Mouse (Mus musculus): ENCODE results near the gene Clybl. TPM values are rescaled to one million over a fixed set of nuclear protein-coding genes. Genes with fewer than 3 reads are reported as not detected.

Gene Clybl
- polyA plus RNA-seq, 1 experiment from 2014 or later: 12.5 TPM

DNA sequence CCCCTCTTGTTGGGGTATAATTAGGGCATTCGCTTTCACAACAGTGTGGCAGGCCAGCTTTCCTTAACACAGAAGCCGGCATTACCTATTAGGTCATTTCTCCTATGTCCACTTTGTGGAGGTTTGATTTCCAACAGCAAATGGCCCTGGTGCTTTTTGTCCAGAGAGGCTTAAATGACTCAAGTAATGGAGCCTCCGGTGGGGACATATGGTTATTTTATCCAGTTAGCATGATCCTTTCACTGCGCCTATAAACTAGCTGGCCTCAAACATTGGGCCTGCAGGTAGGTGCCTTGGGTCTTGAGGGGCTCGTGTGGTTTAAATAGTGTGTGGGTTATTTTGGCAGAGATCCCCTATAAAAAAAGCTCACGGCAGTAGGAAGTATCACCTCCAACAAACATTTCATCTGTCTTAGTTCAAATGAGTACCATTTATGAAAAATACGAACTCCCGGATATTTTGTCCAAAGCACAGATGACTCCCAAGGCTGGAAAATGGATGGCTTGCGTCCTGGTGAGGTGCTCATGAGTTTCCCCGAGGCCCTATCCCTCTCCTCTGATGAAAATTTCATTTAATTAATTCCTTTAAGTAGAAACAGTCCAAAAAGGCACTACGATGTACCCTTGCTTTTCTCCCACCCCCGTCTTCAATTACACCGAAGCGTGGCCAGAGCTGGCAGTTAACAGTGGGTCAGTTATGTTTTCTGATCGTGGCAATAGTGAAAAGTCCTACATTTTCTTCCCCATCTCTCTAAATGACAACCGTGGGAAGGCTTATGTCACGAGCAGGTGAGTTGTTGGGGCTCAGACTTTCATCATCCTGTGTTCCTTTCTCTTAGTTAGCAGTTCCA lies 205.0 kb downstream of the Clybl start:
- 84% methylated on average over 17 of the region's 17 CpGs for WGBS
- ATAC-seq (replicated peaks): no peak
- Histone ChIP-seq H3K27me3 (replicated peaks) (peaks cover 60% of the 10 kb centered on the region), H3K9me3 (no peaks in the 10 kb centered on the region), H3K36me3 (replicated peaks) (no peaks in the 10 kb centered on the region), H3K27ac (no peak overlapping the region), H3K4me1 (no peaks in the 10 kb centered on the region), H3K4me2 (no peak overlapping the region), H3K4me3 (no peak overlapping the region), H3K9ac (no peak overlapping the region)

DNA sequence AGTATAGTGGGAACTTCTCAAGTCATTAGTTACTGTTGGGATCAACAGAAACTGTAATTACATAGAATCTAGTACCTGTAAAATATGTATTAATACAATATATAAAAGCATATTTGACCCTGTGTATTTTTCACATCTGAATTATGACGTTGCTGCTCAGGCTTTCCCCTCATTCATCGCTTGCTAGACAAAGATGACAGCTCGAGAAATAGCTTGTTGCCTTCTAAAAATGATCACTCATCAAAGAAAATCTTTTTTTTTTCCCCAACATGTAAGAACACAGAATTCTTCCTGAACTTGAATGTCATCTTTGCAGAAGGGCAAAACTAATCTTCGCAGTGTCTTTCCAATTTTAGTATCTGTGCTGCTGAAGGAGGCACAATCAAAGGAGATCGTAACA lies 206.3 kb downstream of the Clybl start:
- H3K4me1 ChIP-seq: no peaks in the 10 kb centered on the region
- no peak for ATAC-seq (replicated peaks)
- H3K9me3 ChIP-seq: no peaks in the 10 kb centered on the region
- H3K4me2 ChIP-seq: no peak overlapping the region
- no peaks in the 10 kb centered on the region for H3K36me3 ChIP-seq (replicated peaks)
- peaks cover 65% of the 10 kb centered on the region for H3K27me3 ChIP-seq (replicated peaks)
- no peak overlapping the region for H3K9ac ChIP-seq
- no peak overlapping the region for H3K4me3 ChIP-seq
- WGBS: 81% methylated on average over 5 of the region's 5 CpGs
- H3K27ac ChIP-seq: no peak overlapping the region

DNA sequence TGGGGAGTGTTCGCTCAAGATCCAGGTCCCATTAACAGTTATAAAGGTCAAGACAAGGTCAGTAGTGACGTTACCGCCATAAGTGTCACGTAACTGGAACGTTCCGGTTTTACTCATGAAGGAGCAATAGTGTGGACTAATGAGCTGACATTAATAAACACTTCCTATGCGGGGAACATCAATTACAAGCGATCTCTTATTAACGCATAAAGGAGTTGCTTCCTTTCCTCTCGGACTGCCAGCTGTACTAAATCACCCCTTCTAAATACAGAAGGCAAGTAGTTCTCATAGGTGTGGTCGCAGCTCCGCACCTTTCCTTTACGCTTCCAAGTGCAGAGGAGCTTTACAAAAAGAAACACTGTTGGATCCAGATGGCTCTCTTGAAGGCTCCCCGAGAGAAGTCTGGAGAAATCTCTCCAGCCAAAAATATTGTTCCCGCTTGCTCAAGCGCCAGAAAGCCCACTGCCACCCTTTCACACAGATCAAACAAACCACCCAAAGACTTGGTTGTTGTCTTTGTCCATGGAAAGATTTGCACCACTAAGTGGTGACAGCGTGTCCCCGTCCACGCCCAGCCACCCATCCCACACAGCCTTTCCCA lies 207.0 kb downstream of the Clybl start:
- H3K4me2 ChIP-seq: no peak overlapping the region; the same call in 1 of the 2 replicates
- H3K27me3 ChIP-seq (replicated peaks): peaks cover 65% of the 10 kb centered on the region
- H3K4me1 ChIP-seq: no peaks in the 10 kb centered on the region
- H3K4me3 ChIP-seq: no peak overlapping the region
- H3K27ac ChIP-seq: no peak overlapping the region
- no peaks in the 10 kb centered on the region for H3K36me3 ChIP-seq (replicated peaks)
- WGBS: 56% methylated on average over 19 of the region's 19 CpGs
- H3K9ac ChIP-seq: no peak overlapping the region
- no peaks in the 10 kb centered on the region for H3K9me3 ChIP-seq
- ATAC-seq (replicated peaks): no peak

DNA sequence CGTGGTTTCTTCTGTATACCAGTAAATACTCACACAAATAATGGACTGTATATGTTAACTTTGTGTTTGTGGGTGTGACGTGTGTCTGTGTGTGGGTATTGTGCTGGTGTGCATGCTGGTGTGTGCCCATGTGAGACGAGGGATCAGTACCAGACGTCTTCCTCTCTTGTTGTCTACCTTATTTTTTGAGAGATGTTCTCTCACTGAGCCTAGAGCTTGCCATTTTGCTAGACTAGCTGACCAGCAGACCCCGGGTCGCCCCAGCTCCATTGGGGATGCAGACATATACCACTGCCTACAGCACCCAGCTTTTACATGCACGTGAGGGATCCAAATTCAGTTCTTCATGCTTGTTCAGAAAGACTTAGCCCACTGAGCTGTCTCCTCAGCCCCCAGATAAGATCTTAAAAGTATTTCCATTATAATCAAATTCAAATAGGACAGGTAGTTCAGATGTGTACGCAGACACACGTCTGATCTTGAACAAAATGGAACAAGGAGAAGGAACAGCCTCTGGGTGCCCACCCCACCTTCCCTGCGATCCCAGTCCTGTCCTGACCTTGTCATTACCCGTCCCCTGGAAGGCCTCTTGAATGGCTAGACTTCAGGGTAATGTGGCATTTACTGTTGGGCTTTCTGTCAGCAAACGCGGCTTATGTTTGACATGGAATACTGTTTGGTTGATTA lies 208.3 kb downstream of the Clybl start:
- no peak overlapping the region for H3K4me2 ChIP-seq
- H3K36me3 ChIP-seq (replicated peaks): no peaks in the 10 kb centered on the region
- ATAC-seq (replicated peaks): no peak
- no peak overlapping the region for H3K27ac ChIP-seq
- H3K9me3 ChIP-seq: no peaks in the 10 kb centered on the region
- H3K27me3 ChIP-seq (replicated peaks): peaks cover 57% of the 10 kb centered on the region
- 82% methylated on average over 13 of the region's 13 CpGs for WGBS
- H3K4me1 ChIP-seq: no peaks in the 10 kb centered on the region
- H3K4me3 ChIP-seq: no peak overlapping the region
- H3K9ac ChIP-seq: no peak overlapping the region

DNA sequence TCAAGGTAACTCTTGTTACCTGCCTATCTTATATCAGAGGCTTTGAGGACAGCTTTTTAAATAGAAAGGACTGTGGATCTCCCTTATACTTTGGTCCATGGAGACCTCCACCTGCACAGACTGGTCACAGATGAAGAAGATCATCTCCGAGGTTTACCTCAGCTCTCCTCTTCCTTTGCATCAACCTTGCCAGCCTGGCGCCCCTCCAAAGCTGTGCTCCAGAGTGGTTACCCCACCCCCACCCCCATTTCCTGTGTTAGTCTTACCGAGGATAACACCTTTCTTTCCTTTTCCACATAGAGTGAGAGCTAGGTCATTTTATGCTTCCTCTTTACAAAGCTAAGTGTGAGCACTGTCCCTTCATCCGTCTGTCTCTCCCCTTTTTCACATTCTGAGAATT lies 209.4 kb downstream of the Clybl start:
- H3K9ac ChIP-seq: no peak overlapping the region
- no peak overlapping the region for H3K4me3 ChIP-seq
- no peaks in the 10 kb centered on the region for H3K9me3 ChIP-seq
- H3K36me3 ChIP-seq (replicated peaks): no peaks in the 10 kb centered on the region
- peaks cover 53% of the 10 kb centered on the region for H3K27me3 ChIP-seq (replicated peaks)
- ATAC-seq (replicated peaks): no peak
- H3K27ac ChIP-seq: no peak overlapping the region
- WGBS: 71% methylated on average over 4 of the region's 4 CpGs
- H3K4me1 ChIP-seq: no peaks in the 10 kb centered on the region
- H3K4me2 ChIP-seq: no peak overlapping the region

DNA sequence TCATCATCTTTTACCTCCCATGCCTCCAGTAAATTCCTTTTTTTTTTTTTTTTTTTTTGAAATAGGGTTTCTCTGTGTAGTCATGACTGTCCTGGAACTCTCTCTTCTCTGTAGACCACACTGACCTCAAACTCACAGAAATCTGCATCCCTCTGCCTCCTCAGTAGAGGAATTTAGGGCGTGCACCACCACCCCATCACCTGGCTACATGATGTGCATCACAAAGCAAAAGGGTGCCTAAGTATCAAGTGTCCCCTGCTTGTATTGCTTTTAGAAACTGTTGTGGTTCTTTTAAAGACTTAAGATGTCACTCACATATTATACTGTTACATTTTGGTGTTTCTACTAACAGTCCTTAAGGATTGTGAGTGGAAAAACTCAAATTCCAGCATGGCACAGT lies 211.6 kb downstream of the Clybl start:
- Histone ChIP-seq H3K4me3 (no peak overlapping the region), H3K4me2 (no peak overlapping the region), H3K9ac (no peak overlapping the region), H3K4me1 (no peaks in the 10 kb centered on the region), H3K36me3 (replicated peaks) (no peaks in the 10 kb centered on the region), H3K9me3 (no peaks in the 10 kb centered on the region), H3K27me3 (replicated peaks) (peaks cover 51% of the 10 kb centered on the region), H3K27ac (no peak overlapping the region)
- no peak for ATAC-seq (replicated peaks)
- 58% methylated on average over 1 of the region's 1 CpGs for WGBS

DNA sequence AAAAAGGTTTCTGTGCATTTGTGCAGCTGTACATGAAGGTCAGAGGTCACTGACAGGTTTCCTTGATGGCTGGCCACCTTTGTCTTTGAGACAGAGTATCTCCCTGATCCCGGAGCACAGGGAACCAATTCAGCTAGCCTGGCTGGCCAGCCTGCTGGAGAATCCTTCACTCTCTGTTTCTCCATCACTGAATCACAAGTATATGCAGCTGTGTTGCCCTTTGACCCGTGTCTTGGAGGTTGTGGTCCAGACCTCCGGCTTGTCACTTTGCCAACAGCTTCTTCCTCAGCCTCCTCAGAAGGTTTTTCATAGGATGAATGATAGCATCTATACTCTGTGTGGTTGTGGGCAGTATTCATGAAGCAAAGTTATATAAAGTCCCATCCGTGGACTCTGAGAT lies 217.2 kb downstream of the Clybl start:
- 54% methylated on average over 4 of the region's 4 CpGs for WGBS
- no peak for ATAC-seq (replicated peaks)
- Histone ChIP-seq H3K27ac (no peak overlapping the region), H3K27me3 (replicated peaks) (peaks cover 57% of the 10 kb centered on the region), H3K9ac (no peak overlapping the region), H3K4me3 (no peak overlapping the region), H3K4me1 (peaks cover 2% of the 10 kb centered on the region; the same call in 1 of the 2 replicates), H3K36me3 (replicated peaks) (no peaks in the 10 kb centered on the region), H3K4me2 (no peak overlapping the region), H3K9me3 (no peaks in the 10 kb centered on the region)

DNA sequence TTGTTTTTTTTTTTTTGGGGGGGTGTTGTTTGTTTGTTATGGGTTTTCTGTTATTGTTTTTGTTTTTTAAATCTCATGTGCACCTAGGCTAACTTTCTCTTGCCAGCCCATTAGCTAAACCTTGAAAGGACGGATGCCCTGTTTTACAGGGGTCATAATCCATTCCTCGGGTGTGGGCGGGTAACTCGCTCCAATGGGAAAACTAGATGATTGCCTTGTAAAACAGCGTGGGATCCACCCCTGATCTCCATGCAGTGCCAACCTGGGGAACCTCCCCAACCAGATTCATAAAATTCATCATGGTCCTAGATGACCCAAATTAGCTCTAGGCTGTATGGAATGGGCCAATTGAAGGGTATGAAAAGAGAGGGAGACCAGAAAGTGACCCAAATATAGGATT lies 218.4 kb downstream of the Clybl start:
- Histone ChIP-seq H3K27me3 (replicated peaks) (peaks cover 69% of the 10 kb centered on the region), H3K9me3 (no peaks in the 10 kb centered on the region), H3K4me3 (no peak overlapping the region), H3K36me3 (replicated peaks) (no peaks in the 10 kb centered on the region), H3K9ac (no peak overlapping the region), H3K4me1 (peaks cover 2% of the 10 kb centered on the region; the same call in 1 of the 2 replicates), H3K4me2 (no peak overlapping the region), H3K27ac (no peak overlapping the region)
- no peak for ATAC-seq (replicated peaks)
- whole genome bisulfite sequencing: 86% methylated on average over 5 of the region's 5 CpGs

DNA sequence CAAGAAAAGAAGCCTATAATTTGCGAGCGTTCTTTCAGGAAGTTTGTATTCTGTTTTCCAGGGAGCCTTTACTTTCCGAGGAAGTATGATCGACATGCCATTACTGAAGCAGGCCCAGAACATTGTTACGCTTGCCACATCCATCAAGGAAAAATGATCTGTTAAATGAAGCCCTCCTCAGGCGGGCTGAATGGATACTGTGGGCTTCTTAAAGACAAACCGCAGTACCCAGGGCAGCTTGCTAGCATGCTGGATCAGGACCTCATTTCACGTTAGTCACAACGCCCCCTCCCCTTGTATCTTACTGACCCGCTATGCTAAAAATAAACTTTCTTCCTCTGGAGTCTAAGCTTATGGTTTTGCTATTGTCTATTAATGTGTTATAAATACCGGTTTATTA lies 220.4 kb downstream of the Clybl start:
- Histone ChIP-seq H3K9ac (no peak overlapping the region), H3K4me1 (peaks cover 18% of the 10 kb centered on the region), H3K27ac (no peak overlapping the region), H3K36me3 (replicated peaks) (no peaks in the 10 kb centered on the region), H3K9me3 (no peaks in the 10 kb centered on the region), H3K4me3 (no peak overlapping the region), H3K27me3 (replicated peaks) (peaks cover 74% of the 10 kb centered on the region), H3K4me2 (no peak overlapping the region)
- 39% methylated on average over 11 of the region's 11 CpGs for WGBS
- ATAC-seq (replicated peaks): no peak

DNA sequence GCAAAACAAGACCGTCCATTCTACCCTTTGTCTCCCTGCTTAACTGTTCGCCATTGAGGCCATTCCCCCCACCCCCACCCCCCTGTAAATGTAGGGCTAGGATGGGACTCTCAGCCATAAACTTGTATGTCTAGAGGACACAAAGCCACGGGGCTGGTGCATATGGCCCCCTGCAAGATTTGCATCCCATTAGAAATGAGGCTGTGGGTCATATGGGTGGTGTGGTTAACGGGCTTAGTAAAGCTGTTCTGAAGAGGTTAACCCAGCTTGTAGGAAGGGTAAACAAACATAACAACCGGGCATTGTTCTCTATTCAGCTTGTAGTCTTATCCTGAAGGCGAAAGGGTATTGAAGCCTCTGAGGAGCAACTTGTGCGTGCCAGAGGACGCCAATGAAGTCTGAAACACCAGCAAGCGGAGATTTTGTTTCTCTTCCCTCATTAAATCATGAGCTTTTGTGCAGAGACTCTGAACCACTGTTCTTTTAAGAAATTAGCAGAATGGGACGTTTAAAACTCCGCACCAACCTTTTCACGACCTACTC lies 221.3 kb downstream of the Clybl start:
- Histone ChIP-seq H3K27me3 (replicated peaks) (peaks cover 75% of the 10 kb centered on the region), H3K9ac (no peak overlapping the region), H3K4me3 (no peak overlapping the region), H3K9me3 (no peaks in the 10 kb centered on the region), H3K4me2 (no peak overlapping the region), H3K4me1 (peaks cover 20% of the 10 kb centered on the region), H3K27ac (no peak overlapping the region), H3K36me3 (replicated peaks) (no peaks in the 10 kb centered on the region)
- WGBS: 16% methylated on average over 12 of the region's 12 CpGs
- no peak for ATAC-seq (replicated peaks)

DNA sequence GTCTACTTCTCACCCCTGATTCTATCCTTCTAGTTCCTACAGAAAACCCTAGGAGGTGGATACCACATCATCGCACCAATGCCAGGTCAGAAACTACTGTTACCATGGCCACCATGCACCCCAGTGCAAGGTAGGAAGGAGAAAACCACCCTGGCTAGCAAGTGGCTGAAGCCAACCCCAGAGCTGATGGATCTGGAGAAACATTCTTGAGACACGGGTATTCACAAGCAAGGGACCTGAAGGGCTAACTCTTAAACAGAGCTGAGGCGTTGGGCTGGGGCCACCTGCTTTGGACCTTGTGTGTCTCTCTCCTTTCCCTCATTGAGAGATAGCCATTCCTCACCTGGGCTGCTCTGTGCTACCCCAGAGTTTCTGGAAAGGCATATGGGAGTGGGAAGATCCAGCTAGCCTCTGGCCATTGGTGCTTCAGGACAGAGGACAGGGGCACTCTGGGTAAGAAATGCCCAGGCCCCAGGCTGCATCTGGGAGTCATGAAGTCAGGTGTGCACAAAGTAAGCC lies 222.0 kb downstream of the Clybl start:
- Histone ChIP-seq H3K4me2 (no peak overlapping the region), H3K27me3 (replicated peaks) (peaks cover 82% of the 10 kb centered on the region), H3K4me1 (peaks cover 20% of the 10 kb centered on the region)

DNA sequence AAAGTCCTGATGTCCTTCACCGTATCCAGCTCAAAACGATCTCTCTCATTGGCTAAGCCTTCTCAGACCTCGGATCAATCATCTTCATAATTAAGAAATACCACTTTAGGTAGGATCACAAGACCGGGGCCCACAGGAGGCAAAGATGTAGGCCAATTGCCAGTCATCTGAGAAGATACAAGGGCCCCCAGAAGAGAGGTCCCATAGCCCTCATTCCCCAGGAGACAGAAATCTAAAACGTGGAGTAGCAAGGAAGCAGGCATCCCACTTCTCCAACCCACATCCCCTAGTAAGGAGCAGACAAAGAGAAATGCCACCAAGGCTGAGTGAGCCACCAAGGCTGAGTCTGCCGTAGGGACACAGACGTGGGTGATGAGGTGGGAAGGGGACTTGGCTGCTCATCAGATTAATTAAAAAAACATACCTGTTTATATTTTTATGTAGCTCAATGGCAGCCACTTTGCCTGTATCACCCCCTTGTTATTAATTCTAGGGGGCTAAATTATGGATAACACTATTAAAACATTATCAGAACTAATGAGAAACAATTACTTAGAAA lies 223.2 kb downstream of the Clybl start:
- H3K4me3 ChIP-seq: no peak overlapping the region
- no peaks in the 10 kb centered on the region for H3K9me3 ChIP-seq
- no peak overlapping the region for H3K27ac ChIP-seq
- no peak for ATAC-seq (replicated peaks)
- no peaks in the 10 kb centered on the region for H3K36me3 ChIP-seq (replicated peaks)
- 58% methylated on average over 7 of the region's 7 CpGs for WGBS
- peaks cover 87% of the 10 kb centered on the region for H3K27me3 ChIP-seq (replicated peaks)
- H3K4me2 ChIP-seq: no peak overlapping the region
- no peak overlapping the region for H3K9ac ChIP-seq
- H3K4me1 ChIP-seq: peaks cover 20% of the 10 kb centered on the region

More for the DNA sequence above, 222.0 kb downstream of the Clybl start:
- Histone ChIP-seq H3K36me3 (replicated peaks) (no peaks in the 10 kb centered on the region), H3K9me3 (no peaks in the 10 kb centered on the region), H3K27ac (no peak overlapping the region), H3K4me3 (no peak overlapping the region), H3K9ac (no peak overlapping the region)
- no peak for ATAC-seq (replicated peaks)
- WGBS: 59% methylated on average over 3 of the region's 3 CpGs
